Mouse (Mus musculus): Measurements from ENCODE around the gene Olfr796. TPM values are rescaled to one million over a fixed set of nuclear protein-coding genes. Genes with fewer than 3 reads are reported as not detected.

Gene Olfr796
- total RNA-seq (2017) = not detected in 2 replicates

- ATAC-seq (replicated peaks in 1 of 2; ENCODE audit: insufficient read depth in 1 of 2, low FRiP score in 2 of 2, low TSS enrichment in 1 of 2, low read depth in 1 of 2, poor library complexity in 2 of 2, severe bottlenecking in 2 of 2) = no peak
Observed at GRCm38 (mm10) chr10:129612470-129612869, at the start of gene Olfr796. Olfr796 (minus strand) TSS chr10:129612570.

GRCm38 (mm10) chr10:129657394-129657793 lies 45.0 kb upstream of the Olfr796 start, which contains the start of gene Olfr800:
Olfr800 (plus strand) TSS chr10:129657694.
- no peak for ATAC-seq (replicated peaks in 1 of 2; ENCODE audit: insufficient read depth in 1 of 2, low FRiP score in 2 of 2, low TSS enrichment in 1 of 2, low read depth in 1 of 2, poor library complexity in 2 of 2, severe bottlenecking in 2 of 2)

GRCm38 (mm10) chr10:129651763-129652162 lies 39.4 kb upstream of the Olfr796 start:
- no peak for ATAC-seq (replicated peaks in 1 of 2; ENCODE audit: insufficient read depth in 1 of 2, low FRiP score in 2 of 2, low TSS enrichment in 1 of 2, low read depth in 1 of 2, poor library complexity in 2 of 2, severe bottlenecking in 2 of 2)

GRCm38 (mm10) chr10:129637184-129637583 lies 24.8 kb upstream of the Olfr796 start, which contains the start of gene Olfr799:
Olfr799 (plus strand) TSS chr10:129637484.
- ATAC-seq (replicated peaks in 1 of 2; ENCODE audit: insufficient read depth in 1 of 2, low FRiP score in 2 of 2, low TSS enrichment in 1 of 2, low read depth in 1 of 2, poor library complexity in 2 of 2, severe bottlenecking in 2 of 2) = no peak

GRCm38 (mm10) chr10:129627834-129628233 lies 15.5 kb upstream of the Olfr796 start, which contains the start of gene Olfr798:
Olfr798 (minus strand) TSS chr10:129627934.
- ATAC-seq (replicated peaks in 1 of 2; ENCODE audit: insufficient read depth in 1 of 2, low FRiP score in 2 of 2, low TSS enrichment in 1 of 2, low read depth in 1 of 2, poor library complexity in 2 of 2, severe bottlenecking in 2 of 2) = no peak

- ATAC-seq (replicated peaks in 1 of 2; ENCODE audit: insufficient read depth in 1 of 2, low FRiP score in 2 of 2, low TSS enrichment in 1 of 2, low read depth in 1 of 2, poor library complexity in 2 of 2, severe bottlenecking in 2 of 2) = no peak
Observed at GRCm38 (mm10) chr10:129623251-129623650, 10.9 kb upstream of the Olfr796 start.

GRCm38 (mm10) chr10:129621724-129622123 lies 9.4 kb upstream of the Olfr796 start:
- ATAC-seq (replicated peaks in 1 of 2; ENCODE audit: insufficient read depth in 1 of 2, low FRiP score in 2 of 2, low TSS enrichment in 1 of 2, low read depth in 1 of 2, poor library complexity in 2 of 2, severe bottlenecking in 2 of 2) = no peak

- ATAC-seq (replicated peaks in 1 of 2; ENCODE audit: insufficient read depth in 1 of 2, low FRiP score in 2 of 2, low TSS enrichment in 1 of 2, low read depth in 1 of 2, poor library complexity in 2 of 2, severe bottlenecking in 2 of 2) = no peak
Observed at GRCm38 (mm10) chr10:129577066-129577465, 35.3 kb downstream of the Olfr796 start.

GRCm38 (mm10) chr10:129567355-129567754 lies 45.0 kb downstream of the Olfr796 start, which contains the start of gene Olfr794:
Olfr794 (plus strand) TSS chr10:129567655.
- no peak for ATAC-seq (replicated peaks in 1 of 2; ENCODE audit: insufficient read depth in 1 of 2, low FRiP score in 2 of 2, low TSS enrichment in 1 of 2, low read depth in 1 of 2, poor library complexity in 2 of 2, severe bottlenecking in 2 of 2)

Other genes starting within 250 kb of the Olfr796 start
- not detected in 2 replicates for gene Olfr784, start 228.5 kb downstream of the Olfr796 start, total RNA-seq (2017)
- gene Olfr785, start 207.1 kb downstream of the Olfr796 start, total RNA-seq (2017) = not detected in 2 replicates
- not detected in 2 replicates for gene Olfr786, start 185.3 kb downstream of the Olfr796 start, total RNA-seq (2017)
- not detected in 2 replicates for gene Olfr787, start 150.7 kb downstream of the Olfr796 start, total RNA-seq (2017)
- not detected in 2 replicates for gene Olfr788, start 141.6 kb downstream of the Olfr796 start, total RNA-seq (2017)
- not detected in 2 replicates for gene Olfr789, start 127.8 kb downstream of the Olfr796 start, total RNA-seq (2017)
- not detected in 2 replicates for gene Olfr790, start 114.1 kb downstream of the Olfr796 start, total RNA-seq (2017)
- gene Olfr791, start 90.8 kb downstream of the Olfr796 start, total RNA-seq (2017) = not detected in 2 replicates
- not detected in 2 replicates for gene Olfr792, start 73.4 kb downstream of the Olfr796 start, total RNA-seq (2017)
- not detected in 2 replicates for gene Olfr794, start 44.9 kb downstream of the Olfr796 start, total RNA-seq (2017)
- gene Olfr798, start 15.4 kb upstream of the Olfr796 start, total RNA-seq (2017) = not detected in 2 replicates
- not detected in 2 replicates for gene Olfr799, start 24.9 kb upstream of the Olfr796 start, total RNA-seq (2017)
- gene Olfr800, start 45.1 kb upstream of the Olfr796 start, total RNA-seq (2017) = 0.25 TPM in 1 of 2 replicates, not detected in the other
- gene Olfr801, start 61.3 kb upstream of the Olfr796 start, total RNA-seq (2017) = not detected in 2 replicates
- gene Olfr802, start 75.6 kb upstream of the Olfr796 start, total RNA-seq (2017) = not detected in 2 replicates
- not detected in 2 replicates for gene Olfr803, start 81.7 kb upstream of the Olfr796 start, total RNA-seq (2017)
- gene Olfr804, start 90.6 kb upstream of the Olfr796 start, total RNA-seq (2017) = not detected in 2 replicates
- not detected in 2 replicates for gene Olfr805, start 116.8 kb upstream of the Olfr796 start, total RNA-seq (2017)
- gene Olfr806, start 129.4 kb upstream of the Olfr796 start, total RNA-seq (2017) = not detected in 2 replicates
- gene Olfr807, start 145.2 kb upstream of the Olfr796 start, total RNA-seq (2017) = not detected in 2 replicates
- not detected in 2 replicates for gene Olfr808, start 152.9 kb upstream of the Olfr796 start, total RNA-seq (2017)
- not detected in 2 replicates for gene Olfr809, start 162.1 kb upstream of the Olfr796 start, total RNA-seq (2017)
- gene Olfr810, start 182.3 kb upstream of the Olfr796 start, total RNA-seq (2017) = not detected in 2 replicates
- gene Olfr811, start 191.8 kb upstream of the Olfr796 start, total RNA-seq (2017) = not detected in 2 replicates
- gene Olfr812, start 233.5 kb upstream of the Olfr796 start, total RNA-seq (2017) = not detected in 2 replicates
- gene Olfr813, start 242.8 kb upstream of the Olfr796 start, total RNA-seq (2017) = not detected in 2 replicates